Comparison of ENCODE assay signal across 19 mouse cellular contexts in the genomic region with DNA sequence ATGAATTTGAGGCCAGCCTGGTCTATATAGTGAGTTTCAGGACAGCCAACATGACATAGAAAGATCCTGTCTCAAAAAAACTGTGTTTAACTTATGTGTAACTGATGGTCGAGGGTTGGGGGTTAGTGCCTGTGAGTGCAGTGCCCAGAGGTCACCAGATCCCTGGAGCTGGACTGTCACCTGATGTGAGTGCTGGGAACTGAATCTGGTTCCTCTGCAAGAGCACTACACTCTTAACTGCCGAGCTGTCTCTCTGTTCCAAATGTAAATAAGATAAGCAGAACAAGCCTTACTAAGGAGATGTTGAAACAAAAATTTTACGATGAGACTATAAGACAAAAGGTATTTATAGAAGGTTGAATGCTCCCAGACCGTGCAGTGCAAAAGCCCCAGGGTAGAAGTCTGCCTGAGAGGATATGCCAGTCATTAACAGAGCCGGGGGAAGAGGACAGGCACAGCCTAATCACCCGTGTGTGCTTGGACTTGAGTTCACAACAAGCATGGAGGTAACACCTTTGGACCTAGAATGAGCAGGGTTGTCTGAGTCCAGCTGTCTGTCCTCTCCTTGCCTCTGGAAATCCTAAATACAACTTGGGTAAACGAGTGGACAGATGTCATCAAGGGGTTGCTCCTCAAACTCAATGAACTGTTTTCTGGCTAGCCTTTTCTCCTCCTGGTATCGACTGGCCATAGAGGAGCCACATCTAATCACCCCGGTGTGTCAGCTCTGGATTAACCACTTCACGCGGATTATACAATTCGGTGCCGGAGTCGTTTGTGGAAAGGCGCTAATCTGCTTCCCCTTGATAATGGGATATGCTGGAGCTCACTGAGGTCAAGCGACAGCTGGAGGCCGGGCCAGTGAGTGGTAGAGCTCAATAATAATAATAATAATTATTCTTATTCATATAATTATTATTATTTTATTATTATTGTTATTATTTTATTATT. TPM values are rescaled to one million over a fixed set of nuclear protein-coding genes. Genes with fewer than 3 reads are reported as not detected.
DNase-seq lines count a peak whose midpoint lies in the region; ATAC-seq and TF ChIP-seq lines count a peak whose summit lies in the region.
"Had no signal": no experiment of that assay in that cellular context is flagged by ENCODE, and none has a peak within 500 bp of the region (broad histone marks: within the 10 kb centered on the region; RNA-seq: fewer than 3 reads in every experiment).

No protein-coding gene starts in this region.

- intact Hi-C loops in heart, postnatal 25 days (cut with DNase I): no loop called here

- no peaks in the 10 kb centered on the region for H3K27me3 ChIP-seq in heart, embryonic 13.5 days (replicated peaks)
- H3K27me3 ChIP-seq in testis, adult 2 months (ENCODE audit: control insufficient read depth, insufficient read depth, low read length): no peaks in the 10 kb centered on the region
- H3K27me3 ChIP-seq in liver, embryonic 13.5 days: no peaks in the 10 kb centered on the region
- H3K27me3 ChIP-seq: embryonic facial prominence, embryonic 12.5 days; forebrain, embryonic 15.5 days; limb, embryonic 12.5 days had no signal

- TF ChIP-seq CTCF in testis, adult 2 months (IDR thresholded peaks at IDR 0.05; ENCODE audit: control insufficient read depth, insufficient read depth, insufficient replicate concordance, low read depth, low read length): no peak

- H3K4me2 ChIP-seq in heart, embryonic 13.5 days: peak overlapping the region; percentile 38
- H3K4me2 ChIP-seq in liver, embryonic 13.5 days: peak overlapping the region; percentile 62
- H3K4me2 ChIP-seq: embryonic facial prominence, embryonic 12.5 days; forebrain, embryonic 15.5 days; limb, embryonic 12.5 days; midbrain, embryonic 11.5 days had no signal

- H3K36me3 ChIP-seq in heart, embryonic 13.5 days: no peaks in the 10 kb centered on the region
- H3K36me3 ChIP-seq in testis, adult 2 months (ENCODE audit: control insufficient read depth, insufficient read depth, low read length): no peaks in the 10 kb centered on the region
- peaks cover 86% of the 10 kb centered on the region for H3K36me3 ChIP-seq in liver, embryonic 13.5 days
- H3K36me3 ChIP-seq: embryonic facial prominence, embryonic 12.5 days; forebrain, embryonic 15.5 days; hindbrain, embryonic 10.5 days; limb, embryonic 12.5 days had no signal

- peak overlapping the region; percentile 47 for H3K9ac ChIP-seq in heart, embryonic 13.5 days
- peak overlapping the region; percentile 68 for H3K9ac ChIP-seq in liver, embryonic 13.5 days
- H3K9ac ChIP-seq: embryonic facial prominence, embryonic 12.5 days; forebrain, embryonic 15.5 days; limb, embryonic 12.5 days had no signal

- TF ChIP-seq POLR2A in testis, adult 2 months (IDR thresholded peaks at IDR 0.05; ENCODE audit: control insufficient read depth, low read depth, low read length): no peak

- no peaks in the 10 kb centered on the region for H3K9me3 ChIP-seq in heart, embryonic 13.5 days
- H3K9me3 ChIP-seq in liver, embryonic 13.5 days (replicated peaks): no peaks in the 10 kb centered on the region
- H3K9me3 ChIP-seq: embryonic facial prominence, embryonic 12.5 days; forebrain, embryonic 15.5 days; hindbrain, embryonic 10.5 days; limb, embryonic 12.5 days had no signal

- no peak for DNase-seq in heart, postnatal 25 days (ENCODE audit: low spot score)
- no peak for DNase-seq in testis, postnatal 10 days (ENCODE audit: low spot score)
- no peak for DNase-seq in liver, embryonic 13.5 days
- no peak for DNase-seq in adrenal gland, adult 2 months
- DNase-seq: adrenal gland, postnatal 14 days; B cell, adult 2 months; cerebellum, postnatal 25 days; gastrocnemius, adult 2 months; lung, postnatal 10 days; thymus, postnatal 4 days had no signal

- no peak overlapping the region for H3K27ac ChIP-seq in heart, embryonic 13.5 days (replicated peaks)
- H3K27ac ChIP-seq in testis, adult 2 months (ENCODE audit: control insufficient read depth, insufficient read depth, low read depth, low read length): no peak overlapping the region
- H3K27ac ChIP-seq in liver, embryonic 13.5 days: peak overlapping the region; percentile 97
- H3K27ac ChIP-seq: embryonic facial prominence, embryonic 12.5 days; forebrain, embryonic 15.5 days; hindbrain, embryonic 10.5 days; limb, embryonic 12.5 days had no signal

- H3K4me1 ChIP-seq in heart, embryonic 13.5 days: peaks cover 85% of the 10 kb centered on the region
- H3K4me1 ChIP-seq in testis, adult 2 months (ENCODE audit: control insufficient read depth, insufficient read depth, low read length): no peaks in the 10 kb centered on the region; the same call in 1 of the 2 replicates
- H3K4me1 ChIP-seq in liver, embryonic 13.5 days (replicated peaks): peaks cover 99% of the 10 kb centered on the region

- no peak for ATAC-seq in heart, embryonic 13.5 days (ENCODE audit: extremely low read depth, insufficient number of reproducible peaks, low FRiP score, low TSS enrichment)
- no peak for ATAC-seq in liver, embryonic 13.5 days (ENCODE audit: low read depth)
- ATAC-seq in granulocyte monocyte progenitor cell, adult 5-6 weeks (replicated peaks; ENCODE audit: poor library complexity, severe bottlenecking): no peak
- ATAC-seq: forebrain, embryonic 15.5 days had no signal

- peak overlapping the region; percentile 8; the same call in 1 of the 2 replicates for H3K4me3 ChIP-seq in heart, embryonic 13.5 days
- H3K4me3 ChIP-seq in testis, adult 2 months (ENCODE audit: control insufficient read depth, low read depth, low read length): peak overlapping the region; percentile 69
- peak overlapping the region; percentile 21 for H3K4me3 ChIP-seq in liver, embryonic 13.5 days (replicated peaks)
- H3K4me3 ChIP-seq: embryonic facial prominence, embryonic 12.5 days; forebrain, embryonic 15.5 days; gastrocnemius, adult 2 months; hindbrain, embryonic 10.5 days; limb, embryonic 12.5 days had no signal

- 45% methylated on average over 17 of the region's 17 CpGs for WGBS in heart, embryonic 13.5 days
- WGBS in liver, embryonic 13.5 days (ENCODE audit: insufficient replicate concordance): 50% methylated on average over 17 of the region's 17 CpGs

RNA-seq across cellular contexts. Expression of a gene that starts 11.3 kb away (rescaled TPM):
- polyA plus RNA-seq in heart, embryonic 13.5 days (2015; fragmentation: Nextera tagmentation; extraction: Ambion mirVana): 0.08 and 0.13 TPM in 2 replicates
- under 1 TPM in 1 of 2 experiments, not detected in 1; 0.17 TPM for total RNA-seq in heart, postnatal 25 days (2021)
- polyA plus RNA-seq in testis, adult 2 months (2012; rRNA removed): not detected in 2 replicates
- 0.39 and 0.63 TPM in 2 replicates for polyA plus RNA-seq in liver, embryonic 13.5 days (2015; fragmentation: Nextera tagmentation; extraction: Ambion mirVana)
- under 1 TPM in 1 of 2 experiments, not detected in 1; 0.31 TPM for total RNA-seq in adrenal gland, adult 2 months (2021)
- polyA plus RNA-seq in adrenal gland, adult 2 months (2012; rRNA removed): 0.30 and 0.55 TPM in 2 replicates
- total RNA-seq in granulocyte monocyte progenitor cell, adult 5-6 weeks (2014; fragmentation: Nextera tagmentation): not detected in 2 replicates
- 0.30 and 0.31 TPM in 2 replicates for total RNA-seq in granulocyte monocyte progenitor cell, adult 5-6 weeks (2017)
- polyA plus RNA-seq: embryonic facial prominence, embryonic 12.5 days; forebrain, embryonic 15.5 days; intestine, embryonic 14.5 days; midbrain, embryonic 11.5 days had no signal

RNA-seq across cellular contexts. Expression of a gene that starts 11.9 kb away (rescaled TPM):
- polyA plus RNA-seq in heart, embryonic 13.5 days (2015; fragmentation: Nextera tagmentation; extraction: Ambion mirVana): 58.5 and 76.5 TPM in 2 replicates
- total RNA-seq in heart, postnatal 25 days (2021): 100 to 1,000 TPM; 144 to 184 TPM
- 8.7 and 9.6 TPM in 2 replicates for polyA plus RNA-seq in testis, adult 2 months (2012; rRNA removed)
- 147 and 193 TPM in 2 replicates for polyA plus RNA-seq in liver, embryonic 13.5 days (2015; fragmentation: Nextera tagmentation; extraction: Ambion mirVana)
- total RNA-seq in adrenal gland, adult 2 months (2021): 10 to 100 TPM; 59.3 to 66.6 TPM
- 12.2 and 14.7 TPM in 2 replicates for polyA plus RNA-seq in adrenal gland, adult 2 months (2012; rRNA removed)
- total RNA-seq in granulocyte monocyte progenitor cell, adult 5-6 weeks (2014; fragmentation: Nextera tagmentation): 66.9 and 75.3 TPM in 2 replicates
- total RNA-seq in granulocyte monocyte progenitor cell, adult 5-6 weeks (2017): 51.4 and 53.0 TPM in 2 replicates

Comparison
In these comparisons a context has a peak if more than half of its experiments do, and no peak if none do; other contexts are left out.
1. H3K4me3 ChIP-seq: peak in every context shown above with its lines; median percentile 69 in testis, adult 2 months; 21 in liver, embryonic 13.5 days; 8 in heart, embryonic 13.5 days.